Mouse (Mus musculus) embryonic fibroblast, embryonic 13.5 days (primary cell): ENCODE results near the gene Rapgef2.

Source experiments
- CTCF ChIP-seq: IDR thresholded peaks from 2 replicates; pipeline ENCODE4 v1.5.1; 2011; ENCODE audit warnings: mild to moderate bottlenecking, control low read depth, low read length, moderate library complexity, borderline replicate concordance; ENCODE audit not compliant: insufficient read depth
- POLR2A ChIP-seq: IDR thresholded peaks from 2 replicates; pipeline ENCODE4 v1.6.1; 2011; ENCODE audit warnings: low read depth, mild to moderate bottlenecking, control low read depth, low read length, moderate library complexity

- TF ChIP-seq POLR2A, result no peak
- no peak for TF ChIP-seq CTCF
Observed at GRCm38 (mm10) chr3:79193001-79193400, 93.3 kb downstream of the Rapgef2 start.
